Mouse (Mus musculus) embryonic facial prominence, embryonic 11.5 days (tissue): ENCODE results near the gene Dnajc14. TPM values are rescaled to one million over a fixed set of nuclear protein-coding genes. Genes with fewer than 3 reads are reported as not detected.

Source experiments
- ATAC-seq: fragments of 200-750 bp; cut with Nextera tagmentation; replicated peaks from 2 replicates; pipeline ENCODE4 v1.8.0; 2017; ENCODE audit warnings: low read depth; ENCODE audit not compliant: insufficient number of reproducible peaks, low FRiP score, low TSS enrichment
- DNase-seq: peaks from one replicate; pipeline ENCODE4 v3.0.0-alpha.2; 2015; ENCODE audit warnings: low spot score
- H3K27ac ChIP-seq: fragments of 300-500 bp; sonication (generic); replicated peaks from 2 replicates; pipeline ENCODE4 v1.5.1; 2014; ENCODE audit warnings: mild to moderate bottlenecking, low read depth, low read length, control low read depth
- H3K27me3 ChIP-seq: fragments of 300-500 bp; sonication (generic); 2 replicates; pipeline ENCODE4 v1.6.1; 2014; ENCODE audit warnings: mild to moderate bottlenecking, low read length, moderate library complexity, mixed read lengths; ENCODE audit not compliant: control insufficient read depth, insufficient read depth
- H3K36me3 ChIP-seq: fragments of 300-500 bp; sonication (generic); replicated peaks from 2 replicates; pipeline ENCODE4 v1.6.1; 2014; ENCODE audit warnings: low read depth, mild to moderate bottlenecking, low read length, moderate library complexity, mixed read lengths; ENCODE audit not compliant: control insufficient read depth, insufficient read depth
- H3K4me1 ChIP-seq: fragments of 300-500 bp; sonication (generic); 2 replicates; pipeline ENCODE4 v1.6.1; 2014; ENCODE audit warnings: low read length, mixed read lengths; ENCODE audit not compliant: control insufficient read depth, insufficient read depth
- H3K4me2 ChIP-seq: fragments of 300-500 bp; sonication (generic); 2 replicates; pipeline ENCODE4 v1.6.1; 2014; ENCODE audit warnings: low read depth, mild to moderate bottlenecking, control low read depth, low read length, moderate library complexity
- H3K4me3 ChIP-seq: fragments of 300-500 bp; sonication (generic); 2 replicates; pipeline ENCODE4 v1.5.1; 2014; ENCODE audit warnings: low read depth, low read length, control low read depth
- H3K9ac ChIP-seq: fragments of 300-500 bp; sonication (generic); replicated peaks from 2 replicates; pipeline ENCODE4 v1.6.1; 2014; ENCODE audit warnings: mild to moderate bottlenecking, control low read depth, low read length
- H3K9me3 ChIP-seq: fragments of 300-500 bp; sonication (generic); replicated peaks from 2 replicates; pipeline ENCODE4 v1.6.1; 2016; ENCODE audit warnings: mild to moderate bottlenecking, low read length, inconsistent platforms, mixed read lengths; ENCODE audit not compliant: control insufficient read depth
- WGBS: fragments of 180-500 bp; shearing (Covaris S2); extraction: QIAGEN DNeasy Blood & Tissue Kit; methylation state at CpG from one replicate; pipeline ENCODE4 v1.1.7; 2014; 5-methylcytosine and 5-hydroxymethylcytosine counted together
- polyA plus RNA-seq: library from polyadenylated mRNA; unstranded; fragments of >200 nt; fragmentation: Nextera tagmentation; extraction: Ambion mirVana; gene quantifications from 2 replicates; pipeline ENCODE4 v1.2.1, GENCODE M21; 2014

The Dnajc14 gene
- polyA plus RNA-seq, 1 experiment from 2014 or later: 33.8 TPM

- Histone ChIP-seq H3K9me3 (no peaks in the 10 kb centered on the region), H3K27ac (peak overlapping the region; percentile 98), H3K4me1 (no peaks in the 10 kb centered on the region), H3K27me3 (no peaks in the 10 kb centered on the region), H3K36me3 (no peaks in the 10 kb centered on the region), H3K9ac (peak overlapping the region; percentile 85), H3K4me3 (peak overlapping the region; percentile 82), H3K4me2 (peak overlapping the region; percentile 54)
- ATAC-seq (peak; percentile 91), DNase-seq (peak; percentile 98)
- under 1% methylated on average over 62 of the region's 70 CpGs for WGBS
Observed at GRCm38 (mm10) chr10:128805092-128806000, 1.5 kb downstream of the Dnajc14 start.

DNA sequence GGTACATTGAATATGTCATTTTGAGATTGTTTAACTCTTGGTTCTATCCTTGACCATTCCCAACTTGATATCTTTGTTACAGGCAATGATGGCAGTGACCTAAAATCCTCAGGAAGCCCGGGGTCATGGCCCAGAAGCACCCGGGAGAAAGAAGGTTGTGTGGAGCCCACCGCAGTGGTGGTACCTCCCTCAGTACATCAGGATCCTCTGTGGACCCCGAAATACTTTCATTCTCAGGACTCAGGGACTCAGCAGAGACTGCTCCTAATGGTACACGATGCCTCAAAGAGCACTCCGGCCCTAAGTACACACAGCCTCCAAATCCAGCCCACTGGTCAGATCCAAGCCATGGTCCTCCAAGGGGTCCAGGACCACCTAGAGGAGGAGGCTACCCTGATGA is 2.2 kb downstream of the Dnajc14 start:
- H3K4me2 ChIP-seq: peak overlapping the region; percentile 38
- no peak for ATAC-seq
- no peak overlapping the region for H3K27ac ChIP-seq
- H3K9ac ChIP-seq: peak overlapping the region; percentile 59
- no peaks in the 10 kb centered on the region for H3K27me3 ChIP-seq
- no peaks in the 10 kb centered on the region for H3K9me3 ChIP-seq
- DNase-seq: no peak
- H3K36me3 ChIP-seq: no peaks in the 10 kb centered on the region
- no peaks in the 10 kb centered on the region for H3K4me1 ChIP-seq
- WGBS: 66% methylated on average over 6 of the region's 6 CpGs
- peak overlapping the region; percentile 82 for H3K4me3 ChIP-seq

GRCm38 (mm10) chr10:128807018-128807417 is 3.2 kb downstream of the Dnajc14 start:
- H3K36me3 ChIP-seq: no peaks in the 10 kb centered on the region
- H3K27me3 ChIP-seq: no peaks in the 10 kb centered on the region
- no peak for DNase-seq
- H3K9ac ChIP-seq: no peak overlapping the region
- H3K4me1 ChIP-seq: no peaks in the 10 kb centered on the region
- H3K27ac ChIP-seq: no peak overlapping the region
- 92% methylated on average over 8 of the region's 8 CpGs for WGBS
- peak overlapping the region; percentile 24; the same call in 1 of the 2 replicates for H3K4me2 ChIP-seq
- no peak for ATAC-seq
- no peaks in the 10 kb centered on the region for H3K9me3 ChIP-seq
- H3K4me3 ChIP-seq: no peak overlapping the region

- no peak within 1 kb of the TSS for H3K4me3 ChIP-seq
- no peaks in the 10 kb centered on the region for H3K4me1 ChIP-seq
Observed at GRCm38 (mm10) chr10:128817033-128817432, 13.2 kb downstream of the Dnajc14 start, which contains the start of gene Sarnp. Sarnp (plus strand) TSS chr10:128817333.

DNA sequence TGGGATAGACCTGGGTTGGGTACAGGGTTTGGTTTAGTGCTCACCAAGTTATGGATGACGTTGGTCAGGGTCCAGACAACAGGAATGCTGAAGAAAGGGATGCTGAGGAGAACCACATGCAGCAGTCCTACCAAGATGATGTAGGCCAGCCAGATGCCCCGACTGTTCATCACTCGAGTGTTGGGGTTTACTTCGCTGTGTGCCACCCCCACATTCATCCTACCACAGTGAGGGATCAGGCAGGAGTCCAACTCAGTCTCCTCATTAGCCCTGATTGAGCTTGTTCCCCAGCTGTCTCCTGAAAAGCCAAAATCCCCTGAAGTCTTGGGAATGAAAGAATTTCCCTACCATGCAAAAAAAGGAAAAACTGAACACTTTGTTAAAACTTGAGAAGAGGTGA is 16.4 kb downstream of the Dnajc14 start:
- no peak for DNase-seq
- Histone ChIP-seq H3K4me3 (no peak overlapping the region), H3K36me3 (peaks cover 8% of the 10 kb centered on the region), H3K9me3 (no peaks in the 10 kb centered on the region), H3K27me3 (no peaks in the 10 kb centered on the region), H3K9ac (no peak overlapping the region), H3K4me1 (no peaks in the 10 kb centered on the region), H3K27ac (no peak overlapping the region), H3K4me2 (no peak overlapping the region)
- WGBS: 87% methylated on average over 4 of the region's 4 CpGs
- no peak for ATAC-seq

More at GRCm38 (mm10) chr10:128817033-128817432, 13.2 kb downstream of the Dnajc14 start, which contains the start of gene Sarnp:
- Histone ChIP-seq H3K4me2 (no peak within 1 kb of the TSS), H3K9me3 (no peaks in the 10 kb centered on the region), H3K27ac (no peak within 1 kb of the TSS), H3K27me3 (no peaks in the 10 kb centered on the region), H3K9ac (no peak within 1 kb of the TSS), H3K36me3 (peaks cover 12% of the 10 kb centered on the region)
- DNase-seq (no peak), ATAC-seq (no peak)
- 92% methylated on average over 13 of the region's 13 CpGs for WGBS

DNA sequence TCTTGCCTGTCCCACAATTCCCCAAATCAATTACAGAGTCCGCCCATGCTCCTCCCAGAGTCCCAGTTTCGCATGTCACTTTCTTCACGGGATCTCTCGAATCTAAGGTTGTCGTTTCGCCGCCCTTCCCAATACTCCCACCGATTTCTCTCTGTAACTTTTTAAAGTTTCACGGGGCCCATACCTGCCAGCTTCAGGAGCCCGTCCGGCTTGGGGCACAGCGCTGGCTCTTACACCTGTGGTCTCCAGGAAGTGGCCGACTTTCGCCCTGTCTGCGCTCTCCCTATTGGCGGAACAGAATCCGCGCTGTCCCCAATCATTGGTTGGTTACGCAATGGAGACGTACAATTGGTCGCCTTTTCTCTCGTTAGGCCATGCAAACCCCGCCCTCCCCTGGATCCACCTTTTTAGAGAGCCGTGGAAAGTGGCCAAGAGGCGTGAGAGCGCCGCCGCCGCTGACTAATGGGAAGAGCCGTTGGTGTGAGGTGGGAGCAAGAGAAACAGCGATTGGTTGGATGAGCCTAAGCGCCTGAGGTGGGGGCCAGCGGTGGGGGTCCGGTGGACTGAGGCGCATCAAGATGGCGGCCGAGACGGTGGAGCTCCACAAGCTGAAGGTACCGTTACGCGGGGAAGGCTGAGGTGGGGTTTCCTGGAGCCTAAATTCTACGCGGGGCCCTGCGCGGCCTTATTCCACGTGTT is 17.6 kb downstream of the Dnajc14 start, which contains the start of gene Ormdl2:
Gene Ormdl2, minus strand, starts transcription at position 288 of the 699 bp plus-strand sequence.
- peak within 1 kb of the TSS; percentile 85 for H3K9ac ChIP-seq
- no peaks in the 10 kb centered on the region for H3K27me3 ChIP-seq
- H3K4me1 ChIP-seq: no peaks in the 10 kb centered on the region
- no peak within 1 kb of the TSS for H3K27ac ChIP-seq
- ATAC-seq (peak; percentile 100), DNase-seq (peak; percentile 99)
- H3K4me3 ChIP-seq: peak within 1 kb of the TSS; percentile 87
- under 1% methylated on average over 46 of the region's 46 CpGs for WGBS
- peaks cover 6% of the 10 kb centered on the region for H3K36me3 ChIP-seq
- peak within 1 kb of the TSS; percentile 79 for H3K4me2 ChIP-seq
- H3K9me3 ChIP-seq: no peaks in the 10 kb centered on the region

DNA sequence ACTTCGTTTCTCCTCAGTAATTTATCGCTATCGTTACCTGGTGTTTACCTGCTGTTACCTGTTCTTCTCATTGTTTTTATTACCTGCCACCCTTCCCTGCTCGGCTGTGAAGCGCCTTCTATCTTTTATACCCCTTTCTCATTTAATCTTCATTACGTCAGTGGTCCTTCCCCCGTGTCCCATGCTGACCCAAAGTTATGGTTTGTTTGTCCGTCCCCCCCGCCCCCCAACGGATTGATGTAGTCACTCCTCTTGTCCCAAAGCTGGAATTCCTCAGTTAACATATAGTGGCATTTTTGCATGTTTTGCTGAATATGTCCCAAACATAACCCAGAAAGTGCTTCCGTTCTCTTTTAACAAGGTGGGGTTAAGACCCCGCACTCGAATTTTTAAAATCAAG is 18.3 kb downstream of the Dnajc14 start:
- ATAC-seq (no peak), DNase-seq (no peak)
- WGBS: 5% methylated on average over 13 of the region's 13 CpGs
- Histone ChIP-seq H3K9me3 (no peaks in the 10 kb centered on the region), H3K4me1 (no peaks in the 10 kb centered on the region), H3K4me2 (peak overlapping the region; percentile 79), H3K27me3 (no peaks in the 10 kb centered on the region), H3K36me3 (peaks cover 4% of the 10 kb centered on the region), H3K9ac (peak overlapping the region; percentile 85), H3K4me3 (peak overlapping the region; percentile 87), H3K27ac (no peak overlapping the region)
